Mouse (Mus musculus) cerebellum, adult 2 months (tissue): ENCODE data around the gene Kcnd1.

Experiments used
- CTCF ChIP-seq: fragments of 200-500 bp; IDR thresholded peaks from 2 replicates; pipeline ENCODE4 v1.5.1; 2011; ENCODE audit warnings: low read depth, mild to moderate bottlenecking, control low read depth, low read length, moderate library complexity, borderline replicate concordance; ENCODE audit not compliant: insufficient read depth
- POLR2A ChIP-seq: fragments of 200-500 bp; IDR thresholded peaks from 2 replicates; pipeline ENCODE4 v1.6.1; 2011; ENCODE audit warnings: low read length, control low read depth, borderline replicate concordance; ENCODE audit not compliant: insufficient read depth

- TF ChIP-seq POLR2A: peak; percentile 58
- no peak for TF ChIP-seq CTCF
These were observed 61.9 kb downstream of the Kcnd1 start, which contains the start of gene Slc35a2 for GRCm38 (mm10) chrX:7883841-7884567.
